Mouse (Mus musculus): Measurements from ENCODE around the gene 0610010K14Rik.

Gene 0610010K14Rik

GRCm38 (mm10) chr11:70237457-70238167, at the start of gene 0610010K14Rik:
0610010K14Rik (minus strand) TSS chr11:70237914.
- peak; percentile 98 for DNase-seq (ENCODE audit: low spot score)

- no peak for DNase-seq (ENCODE audit: low spot score)
Observed at GRCm38 (mm10) chr11:70285686-70286085, 48.0 kb upstream of the 0610010K14Rik start.

- no peak for DNase-seq (ENCODE audit: low spot score)
Observed at GRCm38 (mm10) chr11:70284757-70285156, 47.0 kb upstream of the 0610010K14Rik start.

GRCm38 (mm10) chr11:70283666-70284065, 46.0 kb upstream of the 0610010K14Rik start:
- DNase-seq (ENCODE audit: low spot score) = no peak

GRCm38 (mm10) chr11:70280441-70280840, 42.7 kb upstream of the 0610010K14Rik start:
- DNase-seq (ENCODE audit: low spot score) = peak; percentile 28

- DNase-seq (ENCODE audit: low spot score) = no peak
Observed at GRCm38 (mm10) chr11:70278961-70279360, 41.2 kb upstream of the 0610010K14Rik start.

- DNase-seq (ENCODE audit: low spot score) = no peak
Observed at GRCm38 (mm10) chr11:70271641-70272040, 33.9 kb upstream of the 0610010K14Rik start.

- no peak for DNase-seq (ENCODE audit: low spot score)
Observed at GRCm38 (mm10) chr11:70266405-70266804, 28.7 kb upstream of the 0610010K14Rik start.

- DNase-seq (ENCODE audit: low spot score) = no peak
Observed at GRCm38 (mm10) chr11:70265819-70266218, 28.1 kb upstream of the 0610010K14Rik start.

GRCm38 (mm10) chr11:70265252-70265651, 27.5 kb upstream of the 0610010K14Rik start:
- DNase-seq (ENCODE audit: low spot score) = no peak

GRCm38 (mm10) chr11:70259035-70259434, 21.3 kb upstream of the 0610010K14Rik start:
- no peak for DNase-seq (ENCODE audit: low spot score)

- peak; percentile 79 for DNase-seq (ENCODE audit: low spot score)
Observed at GRCm38 (mm10) chr11:70254931-70255531, 17.3 kb upstream of the 0610010K14Rik start, which contains the start of gene Alox12. Alox12 (minus strand) TSS chr11:70255353.

GRCm38 (mm10) chr11:70254337-70254736, 16.6 kb upstream of the 0610010K14Rik start:
- DNase-seq (ENCODE audit: low spot score) = no peak

GRCm38 (mm10) chr11:70251853-70252252, 14.1 kb upstream of the 0610010K14Rik start:
- DNase-seq (ENCODE audit: low spot score) = no peak

- DNase-seq (ENCODE audit: low spot score) = no peak
Observed at GRCm38 (mm10) chr11:70250150-70250549, 12.4 kb upstream of the 0610010K14Rik start.

GRCm38 (mm10) chr11:70247136-70247845, 9.6 kb upstream of the 0610010K14Rik start:
- DNase-seq (ENCODE audit: low spot score) = peak; percentile 79

GRCm38 (mm10) chr11:70242591-70242990, 4.9 kb upstream of the 0610010K14Rik start:
- DNase-seq (ENCODE audit: low spot score) = no peak

GRCm38 (mm10) chr11:70239541-70240279, 2.0 kb upstream of the 0610010K14Rik start, which contains the start of the genes Gm21988 and Rnasek:
Gm21988 (minus strand) TSS chr11:70239830.
Rnasek (minus strand) TSS chr11:70239842.
- DNase-seq (ENCODE audit: low spot score) = peak; percentile 80

GRCm38 (mm10) chr11:70238591-70239440, 1.1 kb upstream of the 0610010K14Rik start:
- DNase-seq (ENCODE audit: low spot score) = no peak

- DNase-seq (ENCODE audit: low spot score) = no peak
Observed at GRCm38 (mm10) chr11:70236717-70237116, 997 bp downstream of the 0610010K14Rik start.

Data from urinary bladder, postnatal 14 days (tissue).